Mouse (Mus musculus): ENCODE measurements around the gene Aff1.

DNA sequence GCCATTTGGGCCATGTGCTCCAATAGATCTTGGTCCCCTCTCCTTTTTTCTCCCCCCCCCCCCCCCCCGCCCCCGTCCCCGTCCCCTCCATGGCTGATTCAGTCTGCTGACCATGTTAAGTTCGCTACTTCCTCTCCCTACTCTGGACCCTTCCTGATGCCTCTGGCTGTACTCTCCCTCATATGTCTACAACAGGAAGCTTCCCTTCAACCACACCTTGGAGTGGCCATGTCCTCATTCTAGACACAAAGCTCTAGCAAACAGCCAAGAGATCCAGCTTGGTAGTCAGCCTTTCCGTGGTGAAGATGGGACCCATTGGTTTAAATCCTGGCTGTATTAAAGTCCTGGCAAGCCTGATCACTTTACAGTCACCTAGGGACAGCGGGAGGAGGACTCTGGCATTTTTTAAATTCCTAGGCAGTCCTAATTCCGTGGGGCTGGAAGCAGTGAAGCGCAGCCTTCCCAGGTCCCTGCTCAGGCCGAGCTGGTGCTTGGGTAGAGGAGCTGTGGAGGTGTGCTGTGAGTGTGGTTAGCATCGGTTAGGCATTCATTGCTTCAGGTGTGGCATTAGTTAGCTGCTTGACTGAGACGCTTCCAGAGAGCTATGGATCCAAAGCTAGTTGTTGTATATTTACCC is 144.1 kb downstream of the Aff1 start:
- TF ChIP-seq CTCF (IDR thresholded peaks at IDR 0.05; ENCODE audit: low read depth), result no peak
- no peak for TF ChIP-seq EP300 (IDR thresholded peaks at IDR 0.05; ENCODE audit: low read depth)
